Mouse (Mus musculus): ENCODE results near the gene C87436.

C87436 gene

GRCm38 (mm10) chr6:86426358-86426757 is 11.8 kb upstream of the C87436 start, which contains the start of gene Gm44790:
TSS of gene Gm44790 (plus strand) at chr6:86426658.
- DNase-seq (ENCODE audit: low read depth, low spot score), result no peak

GRCm38 (mm10) chr6:86431531-86431930 is 6.6 kb upstream of the C87436 start:
- no peak for DNase-seq (ENCODE audit: low read depth, low spot score)

DNA sequence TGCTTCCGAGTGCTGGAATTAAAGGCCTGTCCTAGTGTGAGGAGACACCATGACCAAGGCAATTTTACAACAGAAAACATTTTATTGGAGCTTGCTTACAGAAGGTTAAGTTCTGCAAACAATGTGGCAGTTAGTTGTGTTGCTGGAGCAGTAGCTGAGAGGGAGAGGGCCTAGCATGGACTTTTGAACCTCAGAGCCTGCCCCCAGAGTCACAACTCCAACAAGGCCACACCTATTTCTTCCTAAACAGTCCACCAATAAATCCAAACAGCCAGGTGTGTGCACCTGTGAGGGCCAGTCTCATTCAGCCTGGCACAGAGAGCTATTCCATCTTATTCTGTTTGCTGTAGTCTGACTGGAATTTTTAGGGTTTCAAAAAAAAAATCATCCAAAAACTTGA is 4.5 kb upstream of the C87436 start:
- no peak for DNase-seq (ENCODE audit: low read depth, low spot score)

- DNase-seq (ENCODE audit: low read depth, low spot score), result peak; percentile 78
Observed at GRCm38 (mm10) chr6:86437711-86438110, 463 bp upstream of the C87436 start.

DNA sequence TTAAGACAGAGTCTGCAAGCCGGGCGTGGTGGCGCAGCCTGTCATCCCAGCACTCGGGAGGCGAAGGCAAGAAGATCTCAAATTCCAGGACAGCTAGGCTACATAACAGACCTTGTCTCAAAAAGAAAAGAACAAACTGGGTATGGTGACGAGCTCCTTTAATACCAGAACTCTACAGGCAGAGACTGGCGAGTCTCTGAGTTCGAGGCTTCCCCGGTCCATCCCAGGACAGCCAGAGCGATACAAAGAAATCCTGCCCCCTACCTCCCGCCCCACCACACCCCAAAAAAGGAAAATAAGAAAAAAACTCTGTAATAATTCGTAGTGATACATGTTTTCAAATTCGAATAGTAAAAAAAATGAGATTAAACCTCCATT is 934 bp downstream of the C87436 start:
- DNase-seq (ENCODE audit: low read depth, low spot score), result no peak

GRCm38 (mm10) chr6:86439531-86439930 is 1.4 kb downstream of the C87436 start:
- DNase-seq (ENCODE audit: low read depth, low spot score), result no peak

DNA sequence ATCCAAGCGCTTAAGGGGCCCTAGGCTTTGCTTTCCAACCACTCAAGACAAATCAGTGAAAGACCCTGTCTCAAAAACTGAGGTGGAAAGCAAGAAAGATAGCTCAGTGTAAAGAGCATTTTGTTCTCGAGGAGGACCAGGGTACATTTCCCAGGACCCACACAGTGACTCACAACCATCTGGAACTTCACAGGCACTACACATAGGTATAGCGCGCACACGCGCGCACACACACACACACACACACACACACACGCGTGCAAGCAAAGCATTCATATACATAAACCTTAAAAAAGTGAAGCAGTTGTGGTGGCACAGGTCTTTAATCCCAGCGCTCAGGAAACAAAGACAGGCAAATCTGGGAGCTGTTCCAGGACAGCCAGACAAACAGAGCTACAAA is 3.4 kb downstream of the C87436 start:
- no peak for DNase-seq (ENCODE audit: low read depth, low spot score)

DNA sequence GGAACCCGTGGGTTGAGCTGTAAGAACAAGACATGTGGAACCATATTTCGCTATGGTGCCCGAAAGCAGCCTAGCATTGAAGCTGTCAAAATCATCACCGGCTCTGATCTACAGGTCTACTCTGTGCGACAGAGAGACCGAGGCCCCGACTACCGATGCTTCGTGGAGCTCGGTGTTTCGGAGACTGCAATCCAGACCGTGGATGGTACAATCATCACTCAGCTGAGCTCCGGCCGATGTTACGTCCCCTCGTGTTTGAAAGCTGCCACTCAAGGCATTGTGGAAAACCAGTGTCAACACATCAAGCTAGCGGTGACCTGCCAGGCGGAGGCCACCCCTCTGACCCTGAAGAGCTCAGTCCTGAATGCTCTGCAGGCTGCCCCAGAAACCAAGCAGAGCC is 7.4 kb downstream of the C87436 start:
- DNase-seq (ENCODE audit: low read depth, low spot score), result no peak

DNA sequence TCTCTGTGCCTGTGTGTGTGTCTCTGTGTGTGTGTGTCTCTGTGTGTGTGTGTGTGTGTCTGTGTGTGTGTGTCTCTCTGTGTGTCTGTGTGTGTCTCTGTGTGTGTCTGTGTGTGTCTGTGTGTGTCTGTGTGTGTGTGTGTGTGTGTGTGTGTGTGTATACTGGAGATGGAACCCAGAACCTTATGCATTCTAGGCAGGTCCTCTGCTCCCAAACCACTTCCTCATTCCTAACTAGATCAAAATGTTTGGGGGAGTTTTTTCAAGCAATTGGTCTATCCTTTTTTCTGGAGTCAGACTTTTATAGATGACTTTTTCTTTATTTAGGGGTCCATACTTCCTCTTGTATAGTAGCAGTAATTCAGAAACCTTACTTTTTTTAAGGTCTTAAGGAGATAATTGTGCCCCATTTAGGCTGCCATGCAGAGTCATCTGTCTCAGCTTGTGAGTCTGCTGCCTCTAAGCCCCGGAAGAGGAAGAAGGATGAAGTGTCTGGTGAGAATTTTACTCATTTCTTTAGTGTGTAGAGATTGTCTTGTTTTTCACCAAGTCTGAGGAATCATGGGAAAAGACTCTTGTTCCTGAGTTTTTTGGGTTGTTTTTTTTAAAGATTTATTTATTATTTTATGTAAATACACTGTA is 8.9 kb downstream of the C87436 start:
- DNase-seq (ENCODE audit: low read depth, low spot score), result no peak

DNA sequence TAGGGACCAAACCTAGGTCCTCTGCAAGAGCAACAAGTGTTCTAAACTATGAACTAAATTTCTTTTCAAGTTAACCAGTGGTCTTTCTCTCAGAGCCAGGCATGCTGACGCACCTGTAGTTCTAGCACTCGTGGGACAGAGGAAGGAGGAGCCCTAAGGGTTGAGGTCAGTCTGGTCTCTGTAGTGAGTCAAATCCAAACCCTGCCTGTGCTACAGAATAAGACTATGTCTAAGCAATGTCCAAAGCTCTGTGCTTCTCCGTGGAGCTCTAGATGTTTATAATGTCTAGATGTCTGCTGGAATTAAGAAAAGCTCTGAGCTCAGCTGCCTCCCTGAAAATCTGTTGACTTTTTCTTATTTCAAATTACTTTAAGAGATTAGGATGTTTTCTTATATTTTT is 18.6 kb downstream of the C87436 start:
- DNase-seq (ENCODE audit: low read depth, low spot score), result no peak

- DNase-seq (ENCODE audit: low read depth, low spot score), result no peak
Observed at GRCm38 (mm10) chr6:86463079-86463478, 24.9 kb downstream of the C87436 start.

GRCm38 (mm10) chr6:86471317-86471716 is 33.1 kb downstream of the C87436 start:
- no peak for DNase-seq (ENCODE audit: low read depth, low spot score)

DNA sequence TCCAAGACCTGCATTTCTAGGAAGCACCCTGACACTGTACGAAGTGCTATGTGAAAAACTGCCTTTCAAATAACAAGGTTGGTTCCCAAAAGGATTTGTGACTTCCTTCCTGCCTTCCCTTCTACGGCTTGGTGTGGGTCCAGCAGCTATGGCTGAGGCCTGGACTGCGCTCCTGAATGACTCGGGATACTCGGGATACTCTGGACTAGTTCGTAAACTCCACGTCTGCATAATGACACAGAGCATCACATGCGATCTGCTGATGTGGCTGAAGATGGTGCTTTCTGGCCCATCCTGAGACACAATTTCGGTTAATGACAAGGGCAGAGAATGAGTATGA is 33.6 kb downstream of the C87436 start:
- no peak for DNase-seq (ENCODE audit: low read depth, low spot score)

- DNase-seq (ENCODE audit: low read depth, low spot score), result peak; percentile 100
Observed at GRCm38 (mm10) chr6:86472100-86472955, 34.2 kb downstream of the C87436 start.

DNA sequence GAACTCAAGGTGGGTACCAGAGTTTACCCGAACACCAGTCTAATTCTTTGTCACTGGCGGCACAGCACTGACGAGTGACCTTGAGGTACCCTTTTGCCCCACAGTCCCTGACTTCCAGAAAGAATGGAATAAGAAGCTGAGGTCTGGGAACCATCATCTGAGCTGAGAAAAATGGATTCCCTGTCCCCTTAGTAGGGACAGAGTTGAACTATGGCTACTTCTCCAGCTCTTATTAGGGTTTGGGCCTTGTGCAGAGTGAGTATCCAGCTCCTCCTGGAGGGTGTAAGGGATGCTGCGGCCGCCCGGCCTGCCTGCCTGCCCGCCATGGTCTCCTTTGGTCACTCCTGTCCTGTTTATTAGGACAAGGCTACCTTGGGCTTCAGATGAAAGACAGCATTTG is 34.9 kb downstream of the C87436 start:
- DNase-seq (ENCODE audit: low read depth, low spot score), result no peak

DNA sequence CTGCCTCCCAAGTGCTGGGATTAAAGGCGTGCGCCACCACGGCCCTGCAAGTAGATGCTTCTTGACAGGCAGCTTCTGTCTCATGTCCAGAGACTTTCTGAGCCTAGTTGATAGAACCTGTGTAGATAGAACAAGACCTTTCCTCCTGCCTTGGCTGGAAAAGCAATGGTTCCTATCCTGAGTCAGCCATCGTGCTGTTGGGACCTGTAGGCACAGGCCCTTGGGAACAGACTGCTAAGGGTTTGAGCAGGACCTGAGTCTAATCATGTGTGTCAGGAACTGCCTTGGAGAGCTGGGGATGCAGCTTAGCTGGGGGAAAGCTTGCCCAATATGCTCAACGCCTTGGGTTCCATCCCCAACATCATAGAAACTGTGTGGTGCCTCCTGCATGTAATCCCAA is 35.9 kb downstream of the C87436 start:
- no peak for DNase-seq (ENCODE audit: low read depth, low spot score)

DNA sequence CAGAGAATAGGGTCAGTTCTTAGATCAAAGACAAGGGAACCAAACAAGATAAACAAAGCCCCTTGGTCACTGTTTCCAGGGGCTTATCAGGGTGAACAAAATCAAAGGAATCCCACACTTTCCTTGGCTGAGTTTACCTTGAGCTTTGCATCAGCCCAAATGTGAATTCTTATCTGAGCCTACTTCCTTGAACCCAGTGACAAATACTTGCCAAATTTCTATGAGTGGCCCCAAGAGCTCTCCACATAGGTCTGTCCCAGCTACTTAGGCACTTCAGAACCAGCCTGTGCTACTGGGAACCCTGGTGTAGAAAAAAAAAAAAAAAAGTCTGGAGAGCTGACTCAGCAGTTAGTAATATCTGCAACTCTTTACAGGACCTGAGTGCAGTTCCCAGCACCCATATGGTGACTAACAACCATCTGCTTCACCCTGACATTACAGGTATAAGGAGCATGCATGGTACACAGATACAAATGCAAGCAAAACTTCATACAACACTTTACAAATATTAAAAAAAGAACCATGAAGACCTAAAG is 36.5 kb downstream of the C87436 start:
- no peak for DNase-seq (ENCODE audit: low read depth, low spot score)

DNA sequence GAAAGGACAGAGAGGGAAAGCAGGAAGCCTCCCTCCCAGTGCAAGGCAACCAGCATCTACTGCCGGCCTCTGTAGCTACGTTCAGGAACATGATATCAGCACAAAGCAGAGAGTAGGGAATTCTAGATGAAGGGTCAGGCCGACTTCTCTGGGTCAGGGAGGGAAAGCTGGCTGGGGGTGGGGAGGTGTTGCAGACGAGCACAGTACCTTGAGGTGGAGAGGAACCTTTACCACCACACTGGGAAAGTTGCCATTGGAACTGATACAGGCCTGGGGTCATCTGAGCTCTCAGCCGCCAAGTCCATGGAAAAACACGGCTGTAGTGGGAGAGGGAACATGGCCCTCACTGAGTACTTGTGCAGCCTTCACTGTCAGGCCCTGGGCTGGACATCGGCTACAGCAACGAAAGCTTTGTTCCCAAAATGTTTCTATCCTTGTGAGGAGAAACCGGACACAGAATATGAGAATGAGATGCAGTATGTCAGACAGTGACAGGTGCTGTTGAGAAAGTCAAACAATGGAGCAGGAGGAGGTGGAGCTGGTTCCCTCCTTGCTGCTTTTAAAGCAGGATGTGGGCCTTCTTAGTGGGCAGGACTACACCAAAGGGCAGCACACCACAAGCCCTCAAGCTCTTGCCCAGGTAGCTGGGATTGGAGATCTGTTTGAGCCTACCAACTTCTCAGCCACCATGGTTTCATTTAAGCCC is 37.4 kb downstream of the C87436 start:
- DNase-seq (ENCODE audit: low read depth, low spot score), result no peak

- DNase-seq (ENCODE audit: low read depth, low spot score), result no peak
Observed at GRCm38 (mm10) chr6:86476931-86477330, 38.8 kb downstream of the C87436 start.

- no peak for DNase-seq (ENCODE audit: low read depth, low spot score)
Observed at GRCm38 (mm10) chr6:86479311-86479710, 41.1 kb downstream of the C87436 start.

DNA sequence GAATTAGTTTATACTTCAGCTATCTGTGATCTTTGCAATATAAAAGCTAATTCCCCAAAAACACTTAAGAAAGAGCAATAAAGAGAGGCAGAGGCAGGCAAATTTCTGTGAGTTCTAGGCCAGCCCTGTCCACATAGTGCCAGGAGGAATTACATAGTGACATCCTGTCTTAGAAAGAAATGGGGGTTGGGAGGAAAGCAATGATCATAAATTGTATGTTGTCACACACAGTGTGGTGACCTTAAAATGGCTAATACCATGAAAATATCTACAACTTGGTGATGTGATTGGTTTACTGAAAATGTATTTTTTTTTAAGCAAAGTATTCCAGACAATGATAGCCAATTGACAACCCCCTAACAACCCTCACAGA is 41.6 kb downstream of the C87436 start:
- no peak for DNase-seq (ENCODE audit: low read depth, low spot score)

GRCm38 (mm10) chr6:86480189-86480831 is 42.1 kb downstream of the C87436 start:
- no peak for DNase-seq (ENCODE audit: low read depth, low spot score)
